Mouse (Mus musculus) lung, postnatal 0 days (tissue): ENCODE results near the gene Gclm. TPM values are rescaled to one million over a fixed set of nuclear protein-coding genes. Genes with fewer than 3 reads are reported as not detected.

Experiments
- ATAC-seq: fragments of 200-750 bp; cut with Nextera tagmentation; 2 replicates; pipeline ENCODE4 v1.8.0; 2017; ENCODE audit warnings: moderate library complexity
- DNase-seq: peaks from one replicate; pipeline ENCODE4 v3.0.0-alpha.2; 2016; ENCODE audit warnings: low spot score
- H3K27ac ChIP-seq: fragments of 300-500 bp; sonication (generic); 2 replicates; pipeline ENCODE4 v1.5.1; 2014; ENCODE audit warnings: antibody characterized with exemption, mild to moderate bottlenecking, low read length, mixed read lengths
- H3K27me3 ChIP-seq: fragments of 300-500 bp; sonication (generic); replicated peaks from 2 replicates; pipeline ENCODE4 v1.6.1; 2014; ENCODE audit warnings: low read length, mixed read lengths; ENCODE audit not compliant: insufficient read depth
- H3K36me3 ChIP-seq: fragments of 300-500 bp; sonication (generic); 2 replicates; pipeline ENCODE4 v1.6.1; 2014; ENCODE audit warnings: low read length, mixed read lengths; ENCODE audit not compliant: insufficient read depth
- H3K4me1 ChIP-seq: fragments of 300-500 bp; sonication (generic); 2 replicates; pipeline ENCODE4 v1.6.1; 2014; ENCODE audit warnings: antibody characterized with exemption, low read depth, low read length, mixed read lengths; ENCODE audit not compliant: insufficient read depth
- H3K4me2 ChIP-seq: fragments of 300-500 bp; sonication (generic); replicated peaks from 2 replicates; pipeline ENCODE4 v1.6.1; 2014; ENCODE audit warnings: low read depth, mild to moderate bottlenecking, low read length, moderate library complexity, mixed read lengths
- H3K4me3 ChIP-seq: fragments of 300-500 bp; sonication (generic); 2 replicates; pipeline ENCODE4 v1.5.1; 2014; ENCODE audit warnings: low read depth, low read length
- H3K9ac ChIP-seq: fragments of 300-500 bp; sonication (generic); replicated peaks from 2 replicates; pipeline ENCODE4 v1.6.1; 2014; ENCODE audit warnings: low read depth, mild to moderate bottlenecking
- H3K9me3 ChIP-seq: fragments of 300-500 bp; sonication (generic); 2 replicates; pipeline ENCODE4 v1.6.1; 2016; ENCODE audit warnings: low read length, mixed read lengths
- CTCF ChIP-seq: IDR thresholded peaks from 2 replicates; pipeline ENCODE4 v1.5.1; 2016; ENCODE audit warnings: antibody characterized with exemption, mild to moderate bottlenecking
- EP300 ChIP-seq: IDR thresholded peaks from 2 replicates; pipeline ENCODE4 v1.6.1; 2016; ENCODE audit warnings: antibody characterized with exemption, mild to moderate bottlenecking, control low read depth
- WGBS: fragments of 180-500 bp; shearing (Covaris S2); extraction: QIAGEN DNeasy Blood & Tissue Kit; methylation state at CpG from one replicate; pipeline ENCODE4 v1.1.7; 2014; 5-methylcytosine and 5-hydroxymethylcytosine counted together
- microRNA counts: library from miRNA; unstranded; fragments of <30 nt; microRNA quantifications from one replicate; lab custom pipeline; 2015
- microRNA-seq: library from miRNA; unstranded; fragments of <30 nt; microRNA quantifications from one replicate; pipeline ENCODE4, GENCODE M21; 2016
- polyA plus RNA-seq: library from polyadenylated mRNA; unstranded; fragments of >200 nt; fragmentation: Nextera tagmentation; extraction: Ambion mirVana; gene quantifications from 2 replicates; pipeline ENCODE4 v1.2.1, GENCODE M21; 2015

The Gclm gene
- polyA plus RNA-seq, 1 experiment from 2014 or later = 102 TPM

DNA sequence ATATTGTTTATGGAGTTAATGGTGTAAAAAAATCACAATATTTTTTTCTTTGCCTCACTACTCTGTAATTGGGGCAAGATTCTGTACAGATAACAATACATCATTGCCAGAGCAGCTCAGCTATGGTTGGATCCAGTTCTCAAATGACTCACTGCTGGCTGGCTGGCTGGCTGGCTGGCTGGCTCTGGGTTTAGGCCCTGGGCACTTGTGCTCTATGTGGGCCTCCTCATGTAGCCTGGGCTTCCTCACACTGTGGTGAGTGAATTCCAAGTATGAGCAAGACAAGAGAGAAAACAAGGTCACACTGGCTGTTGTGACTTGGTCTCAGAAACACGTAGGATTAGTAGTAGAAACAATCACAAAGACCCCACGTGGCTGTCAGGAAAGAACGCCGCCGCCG lies 72.0 kb downstream of the Gclm start:
- 82% methylated on average over 6 of the region's 6 CpGs for WGBS
- no peak overlapping the region for H3K9ac ChIP-seq
- H3K4me1 ChIP-seq = no peaks in the 10 kb centered on the region
- no peak overlapping the region for H3K27ac ChIP-seq
- TF ChIP-seq CTCF = no peak
- no peak for TF ChIP-seq EP300
- 0 out of 2 replicates have a peak, but pooled peaks have one; percentile 38 for ATAC-seq
- no peak overlapping the region for H3K4me2 ChIP-seq
- no peak overlapping the region for H3K4me3 ChIP-seq
- no peaks in the 10 kb centered on the region for H3K9me3 ChIP-seq
- no peaks in the 10 kb centered on the region for H3K36me3 ChIP-seq
- DNase-seq = no peak
- H3K27me3 ChIP-seq = no peaks in the 10 kb centered on the region

MicroRNA genes within 50 kb of the gene (microRNA counts, 519-probe panel; counts per million panel counts)
- microRNA mmu-miR-760 (lab: Ali Mortazavi, UCI) = not detected

Small RNA genes within 50 kb of the gene (microRNA-seq; reads per million reads assigned to microRNA genes)
- gene Gm22903 (not detected), gene Mir760 (11.5 reads per million, percentile 24 among the genes with 10 or more reads in this experiment)

Other genes starting within 250 kb of the Gclm start
- 2.3 and 2.5 TPM in 2 replicates for gene Abca4, start 201.1 kb upstream of the Gclm start, polyA plus RNA-seq
- 38.3 and 43.9 TPM in 2 replicates for gene Dnttip2, start 28.8 kb downstream of the Gclm start, polyA plus RNA-seq
- gene Bcar3, start 48.6 kb downstream of the Gclm start, polyA plus RNA-seq = 27.6 and 38.3 TPM in 2 replicates